Mouse (Mus musculus): Measurements from ENCODE around the gene Gm5795. TPM values are rescaled to one million over a fixed set of nuclear protein-coding genes. Genes with fewer than 3 reads are reported as not detected.
"Not testable (repeated sequence)": the region's sequence is repeated elsewhere in the genome, so short reads cannot be mapped to it uniquely, and the experiment has no call there.

Gene Gm5795
- total RNA-seq (2021), result not detected
- long read RNA-seq, experiment 1, result 0 reads
- long read RNA-seq, experiment 2, result 0 reads

DNA sequence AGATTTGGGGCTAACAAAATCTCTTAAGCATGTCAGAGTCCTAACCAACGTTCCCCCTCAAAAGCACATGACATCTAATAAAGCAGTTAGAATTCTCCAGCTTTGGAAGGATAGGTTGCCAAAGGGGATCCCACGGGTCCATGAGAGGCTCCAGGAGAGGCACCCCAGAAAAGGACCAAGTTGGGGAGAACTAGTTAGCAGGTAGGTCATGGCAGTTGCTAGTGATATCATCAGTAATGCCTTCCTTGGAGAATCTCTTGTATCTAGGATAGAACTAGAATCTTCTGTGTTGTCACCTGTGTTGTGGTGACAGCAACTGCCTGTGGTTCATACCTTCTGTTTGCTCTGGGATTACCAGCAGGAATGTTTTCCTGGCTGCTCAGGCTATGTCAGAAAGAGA, at the start of gene Gm5795:
Gene Gm5795, plus strand, starts transcription at position 301 of the 400 bp plus-strand sequence.
- not testable (repeated sequence) for DNase-seq (ENCODE audit: low spot score in 2 of 2)

DNA sequence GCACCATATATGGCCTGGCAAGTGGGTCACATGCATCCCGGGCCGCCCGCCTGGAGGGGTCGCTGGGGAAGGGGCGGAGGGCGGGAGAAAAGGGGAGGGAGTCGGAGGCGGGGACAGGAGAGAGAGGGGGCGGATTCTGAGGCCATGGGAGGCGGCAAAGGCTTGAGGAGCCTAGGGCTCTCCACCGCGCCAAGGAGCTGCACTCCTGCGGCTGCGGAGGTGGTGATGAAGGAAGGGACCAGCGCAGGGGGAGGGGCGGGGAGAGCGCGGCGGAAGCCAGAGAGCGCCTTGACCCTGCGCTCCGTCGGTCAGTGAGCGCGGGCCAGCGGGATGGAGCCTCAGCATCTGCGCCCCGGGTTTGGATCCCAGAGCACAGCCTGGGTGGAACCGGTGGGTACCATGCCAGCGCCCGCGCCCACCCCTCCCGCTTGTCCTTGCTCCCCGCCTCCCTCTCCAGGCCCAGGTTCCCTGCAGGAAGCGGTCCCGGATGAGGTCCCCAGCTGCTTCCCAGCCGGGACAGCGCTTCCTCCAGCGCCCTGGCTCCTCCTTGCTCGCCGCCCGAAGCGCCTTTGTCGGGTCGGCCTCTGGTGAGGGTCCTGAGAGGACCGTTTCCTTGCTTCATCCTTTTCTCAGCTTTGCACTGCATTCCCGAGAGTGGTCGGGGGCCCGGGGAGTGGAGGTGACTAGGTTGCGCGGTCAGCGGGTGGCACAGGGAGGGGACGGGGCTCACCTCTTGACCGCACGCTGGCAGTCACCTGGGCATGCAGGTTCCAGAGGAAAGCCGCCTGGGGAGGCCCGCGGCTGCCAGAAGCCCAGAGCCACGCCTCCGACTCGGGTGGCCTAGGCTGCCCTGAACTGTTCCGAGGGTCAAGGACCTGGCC, 20.5 kb downstream of the Gm5795 start, which contains the start of gene D830030K20Rik:
Gene D830030K20Rik, plus strand, starts transcription at position 217 of the 881 bp plus-strand sequence.
- DNase-seq (ENCODE audit: low spot score in 2 of 2), result not testable (repeated sequence)

GRCm38 (mm10) chr14:3209367-3209766, 21.3 kb downstream of the Gm5795 start:
- DNase-seq (ENCODE audit: low spot score in 2 of 2), result not testable (repeated sequence)

Other genes with a start within 250 kb of the Gm5795 start
- gene Gm2888, start 158.3 kb upstream of the Gm5795 start, total RNA-seq (2021), result not detected
- gene Gm2897, start 139.0 kb upstream of the Gm5795 start, total RNA-seq (2021), result under 1 TPM in 1 of 2 experiments, not detected in 1; 0.30 TPM
- gene Gm10340, start 54.3 kb upstream of the Gm5795 start, total RNA-seq (2021), result not detected
- under 1 TPM in 1 of 2 experiments, not detected in 1; 0.48 TPM for gene D830030K20Rik, start 20.2 kb downstream of the Gm5795 start, total RNA-seq (2021)
- not detected for gene Gm2956, start 144.4 kb downstream of the Gm5795 start, total RNA-seq (2021)
- not detected for gene Gm10413, start 206.8 kb downstream of the Gm5795 start, total RNA-seq (2021)
- not detected for gene Gm10409, start 224.4 kb downstream of the Gm5795 start, total RNA-seq (2021)
- not detected for gene Gm3005, start 239.8 kb downstream of the Gm5795 start, total RNA-seq (2021)